Mouse (Mus musculus): Measurements from ENCODE around the gene Zbbx. TPM values are rescaled to one million over a fixed set of nuclear protein-coding genes. Genes with fewer than 3 reads are reported as not detected.

Gene Zbbx
- polyA plus RNA-seq (2012; rRNA removed) = 0.06 TPM in 2 replicates

DNA sequence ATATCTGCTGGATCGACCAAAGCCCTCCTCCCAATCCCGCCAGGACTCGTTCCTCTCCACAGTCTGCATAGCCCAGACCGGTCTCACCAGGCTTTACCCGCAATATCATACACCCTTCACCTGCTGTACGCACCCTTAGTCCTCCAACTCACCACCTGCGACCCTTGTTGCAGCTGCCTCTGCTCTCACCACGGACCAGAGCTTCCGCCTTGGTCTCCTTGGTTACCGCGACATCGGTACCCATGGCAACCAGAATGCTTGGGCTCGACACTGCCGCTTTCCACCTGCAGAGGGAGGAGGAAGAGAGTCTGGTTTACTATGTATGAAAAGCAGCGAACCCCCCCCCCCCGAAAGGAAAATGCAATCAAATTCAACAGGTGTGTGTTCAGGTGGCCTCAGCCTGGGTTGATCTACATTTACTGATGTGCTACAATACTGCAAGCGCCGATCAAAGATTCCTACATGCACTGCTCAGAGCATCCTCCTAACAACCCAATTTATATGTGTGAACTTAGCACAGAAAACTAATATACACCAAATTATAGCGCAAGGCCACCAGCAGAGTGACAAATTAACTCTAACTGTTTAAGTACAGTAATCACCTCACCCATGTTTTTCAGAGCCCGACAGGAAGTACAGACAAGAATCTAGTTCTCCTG lies at the start of gene Zbbx:
Gene Zbbx, minus strand, starts transcription at position 197 of the 659 bp plus-strand sequence.

Other genes starting within 250 kb of the Zbbx start
- not detected in 2 replicates for gene Serpini2, start 105.0 kb upstream of the Zbbx start, polyA plus RNA-seq (2012; rRNA removed)

All from central nervous system, embryonic 11.5 days (tissue).